Mouse (Mus musculus) embryonic facial prominence, embryonic 14.5 days (tissue): Measurements from ENCODE around the gene Ninl. TPM values are rescaled to one million over a fixed set of nuclear protein-coding genes. Genes with fewer than 3 reads are reported as not detected.

Experiments
- ATAC-seq: fragments of 200-750 bp; cut with Nextera tagmentation; 2 replicates; pipeline ENCODE4 v1.8.0; 2017; ENCODE audit warnings: low read depth, moderate number of reproducible peaks, moderate TSS enrichment
- DNase-seq: peaks from one replicate; pipeline ENCODE4 v3.0.0-alpha.2; 2015; ENCODE audit warnings: low spot score
- H3K27ac ChIP-seq: fragments of 300-500 bp; sonication (generic); replicated peaks from 2 replicates; pipeline ENCODE4 v1.5.1; 2014; ENCODE audit warnings: low read depth, mild to moderate bottlenecking, low read length, moderate library complexity
- H3K27me3 ChIP-seq: fragments of 300-500 bp; sonication (generic); replicated peaks from 2 replicates; pipeline ENCODE4 v1.6.1; 2014; ENCODE audit warnings: low read length; ENCODE audit not compliant: control insufficient read depth, insufficient read depth
- H3K36me3 ChIP-seq: fragments of 300-500 bp; sonication (generic); 2 replicates; pipeline ENCODE4 v1.6.1; 2014; ENCODE audit warnings: low read length, mixed read lengths; ENCODE audit not compliant: control insufficient read depth, insufficient read depth
- H3K4me1 ChIP-seq: fragments of 300-500 bp; sonication (generic); 2 replicates; pipeline ENCODE4 v1.6.1; 2014; ENCODE audit warnings: antibody characterized with exemption, low read length; ENCODE audit not compliant: control insufficient read depth, insufficient read depth
- H3K4me2 ChIP-seq: fragments of 300-500 bp; sonication (generic); 2 replicates; pipeline ENCODE4 v1.6.1; 2014; ENCODE audit warnings: low read depth, mild to moderate bottlenecking, low read length, moderate library complexity, mixed read lengths
- H3K4me3 ChIP-seq: fragments of 300-500 bp; sonication (generic); 2 replicates; pipeline ENCODE4 v1.5.1; 2014; ENCODE audit warnings: low read depth, mild to moderate bottlenecking, low read length
- H3K9ac ChIP-seq: fragments of 300-500 bp; sonication (generic); 2 replicates; pipeline ENCODE4 v1.6.1; 2014; ENCODE audit warnings: low read depth, mild to moderate bottlenecking, low read length, moderate library complexity, mixed read lengths
- H3K9me3 ChIP-seq: fragments of 300-500 bp; sonication (generic); 2 replicates; pipeline ENCODE4 v1.6.1; 2016; ENCODE audit warnings: low read length; ENCODE audit not compliant: control insufficient read depth
- WGBS: fragments of 180-500 bp; shearing (Covaris S2); extraction: QIAGEN DNeasy Blood & Tissue Kit; methylation state at CpG from one replicate; pipeline ENCODE4 v1.1.7; 2014; 5-methylcytosine and 5-hydroxymethylcytosine counted together
- polyA plus RNA-seq: library from polyadenylated mRNA; unstranded; fragments of >200 nt; fragmentation: Nextera tagmentation; extraction: Ambion mirVana; gene quantifications from 2 replicates; pipeline ENCODE4 v1.2.1, GENCODE M21; 2014

The Ninl gene
- polyA plus RNA-seq, 1 experiment from 2014 or later = 6.1 TPM

GRCm38 (mm10) chr2:150972681-150973080 is 66.5 kb downstream of the Ninl start:
- Histone ChIP-seq H3K4me1 (no peaks in the 10 kb centered on the region), H3K4me2 (no peak overlapping the region), H3K9me3 (no peaks in the 10 kb centered on the region), H3K36me3 (peaks cover 10% of the 10 kb centered on the region; the same call in 1 of the 2 replicates), H3K27ac (no peak overlapping the region), H3K9ac (no peak overlapping the region), H3K4me3 (no peak overlapping the region), H3K27me3 (no peaks in the 10 kb centered on the region)
- ATAC-seq (no peak), DNase-seq (no peak)
- WGBS = 90% methylated on average over 3 of the region's 3 CpGs

GRCm38 (mm10) chr2:150971856-150972255 is 67.3 kb downstream of the Ninl start:
- DNase-seq (no peak), ATAC-seq (no peak)
- Histone ChIP-seq H3K4me1 (no peaks in the 10 kb centered on the region), H3K4me2 (no peak overlapping the region), H3K27me3 (no peaks in the 10 kb centered on the region), H3K4me3 (no peak overlapping the region), H3K27ac (no peak overlapping the region), H3K36me3 (peaks cover 10% of the 10 kb centered on the region; the same call in 1 of the 2 replicates), H3K9me3 (no peaks in the 10 kb centered on the region), H3K9ac (no peak overlapping the region)
- WGBS = 85% methylated on average over 7 of the region's 7 CpGs

GRCm38 (mm10) chr2:150969231-150969630 is 70.0 kb downstream of the Ninl start:
- H3K4me2 ChIP-seq = no peak overlapping the region
- 93% methylated on average over 2 of the region's 2 CpGs for WGBS
- H3K27me3 ChIP-seq = no peaks in the 10 kb centered on the region
- H3K27ac ChIP-seq = no peak overlapping the region
- H3K4me3 ChIP-seq = no peak overlapping the region
- no peaks in the 10 kb centered on the region for H3K4me1 ChIP-seq
- peaks cover 15% of the 10 kb centered on the region for H3K36me3 ChIP-seq
- no peak overlapping the region for H3K9ac ChIP-seq
- H3K9me3 ChIP-seq = no peaks in the 10 kb centered on the region
- DNase-seq (no peak), ATAC-seq (no peak)

- WGBS = 92% methylated on average over 2 of the region's 2 CpGs
- DNase-seq (no peak), ATAC-seq (no peak)
Observed at GRCm38 (mm10) chr2:150967491-150967890, 71.7 kb downstream of the Ninl start.

GRCm38 (mm10) chr2:150965951-150966350 is 73.2 kb downstream of the Ninl start:
- no peak for ATAC-seq
- DNase-seq = no peak
- 89% methylated on average over 10 of the region's 10 CpGs for WGBS

More at GRCm38 (mm10) chr2:150967491-150967890, 71.7 kb downstream of the Ninl start:
- Histone ChIP-seq H3K4me2 (no peak overlapping the region), H3K27me3 (no peaks in the 10 kb centered on the region), H3K4me3 (no peak overlapping the region), H3K4me1 (no peaks in the 10 kb centered on the region), H3K9me3 (no peaks in the 10 kb centered on the region), H3K36me3 (peaks cover 11% of the 10 kb centered on the region), H3K9ac (no peak overlapping the region), H3K27ac (no peak overlapping the region)

GRCm38 (mm10) chr2:150964641-150965040 is 74.5 kb downstream of the Ninl start:
- DNase-seq (no peak), ATAC-seq (no peak)
- H3K4me1 ChIP-seq = no peaks in the 10 kb centered on the region
- no peaks in the 10 kb centered on the region for H3K9me3 ChIP-seq
- H3K36me3 ChIP-seq = peaks cover 15% of the 10 kb centered on the region
- WGBS = 91% methylated on average over 3 of the region's 3 CpGs
- no peak overlapping the region for H3K4me2 ChIP-seq
- H3K27ac ChIP-seq = no peak overlapping the region
- no peaks in the 10 kb centered on the region for H3K27me3 ChIP-seq
- H3K4me3 ChIP-seq = no peak overlapping the region
- no peak overlapping the region for H3K9ac ChIP-seq

More at GRCm38 (mm10) chr2:150965951-150966350, 73.2 kb downstream of the Ninl start:
- H3K36me3 ChIP-seq = peaks cover 14% of the 10 kb centered on the region
- no peak overlapping the region for H3K27ac ChIP-seq
- H3K9ac ChIP-seq = no peak overlapping the region
- H3K4me1 ChIP-seq = no peaks in the 10 kb centered on the region
- H3K4me2 ChIP-seq = no peak overlapping the region
- no peak overlapping the region for H3K4me3 ChIP-seq
- H3K27me3 ChIP-seq = no peaks in the 10 kb centered on the region
- no peaks in the 10 kb centered on the region for H3K9me3 ChIP-seq

- ATAC-seq = no peak
- Histone ChIP-seq H3K4me3 (no peak overlapping the region), H3K27ac (no peak overlapping the region), H3K9me3 (no peaks in the 10 kb centered on the region), H3K9ac (no peak overlapping the region), H3K4me2 (no peak overlapping the region), H3K27me3 (no peaks in the 10 kb centered on the region), H3K4me1 (no peaks in the 10 kb centered on the region), H3K36me3 (peaks cover 20% of the 10 kb centered on the region)
- no peak for DNase-seq
- 93% methylated on average over 3 of the region's 3 CpGs for WGBS
Observed at GRCm38 (mm10) chr2:150963246-150963645, 75.9 kb downstream of the Ninl start.

GRCm38 (mm10) chr2:150959521-150959920 is 79.7 kb downstream of the Ninl start:
- DNase-seq = no peak
- WGBS = 76% methylated on average over 10 of the region's 10 CpGs

GRCm38 (mm10) chr2:150955859-150956258 is 83.3 kb downstream of the Ninl start:
- ATAC-seq = 0 out of 2 replicates have a peak, but pooled peaks have one; percentile 22
- H3K4me2 ChIP-seq = no peak overlapping the region
- DNase-seq = no peak
- H3K27me3 ChIP-seq = no peaks in the 10 kb centered on the region
- WGBS = 58% methylated on average over 1 of the region's 1 CpGs
- H3K27ac ChIP-seq = no peak overlapping the region
- H3K9ac ChIP-seq = no peak overlapping the region
- peaks cover 13% of the 10 kb centered on the region; the same call in 1 of the 2 replicates for H3K36me3 ChIP-seq
- no peaks in the 10 kb centered on the region for H3K9me3 ChIP-seq
- no peak overlapping the region for H3K4me3 ChIP-seq
- no peaks in the 10 kb centered on the region for H3K4me1 ChIP-seq

More at GRCm38 (mm10) chr2:150959521-150959920, 79.7 kb downstream of the Ninl start:
- ATAC-seq = no peak
- no peak overlapping the region for H3K4me3 ChIP-seq
- H3K9me3 ChIP-seq = no peaks in the 10 kb centered on the region
- H3K4me2 ChIP-seq = no peak overlapping the region
- no peaks in the 10 kb centered on the region for H3K27me3 ChIP-seq
- H3K27ac ChIP-seq = no peak overlapping the region
- H3K9ac ChIP-seq = no peak overlapping the region
- H3K4me1 ChIP-seq = no peaks in the 10 kb centered on the region
- H3K36me3 ChIP-seq = peaks cover 15% of the 10 kb centered on the region
